Mouse (Mus musculus) bone marrow macrophage, adult 2 months (primary cell): ENCODE results near the gene Psmc3ip.

Experiments
- CTCF ChIP-seq: IDR thresholded peaks from 2 replicates; pipeline ENCODE4 v1.5.1; 2012; ENCODE audit warnings: low read depth, mild to moderate bottlenecking, low read length, moderate library complexity
- POLR2A ChIP-seq: IDR thresholded peaks from 2 replicates; pipeline ENCODE4 v1.6.1; 2012; ENCODE audit warnings: mild to moderate bottlenecking, low read depth, low read length, borderline replicate concordance

GRCm38 (mm10) chr11:101140164-101140819 is 45.1 kb upstream of the Psmc3ip start:
- TF ChIP-seq POLR2A, result no peak
- TF ChIP-seq CTCF, result no peak
